Mouse (Mus musculus): ENCODE measurements around the gene Cdadc1.
"Not testable (repeated sequence)": the region's sequence is repeated elsewhere in the genome, so short reads cannot be mapped to it uniquely, and the experiment has no call there.

The Cdadc1 gene

DNA sequence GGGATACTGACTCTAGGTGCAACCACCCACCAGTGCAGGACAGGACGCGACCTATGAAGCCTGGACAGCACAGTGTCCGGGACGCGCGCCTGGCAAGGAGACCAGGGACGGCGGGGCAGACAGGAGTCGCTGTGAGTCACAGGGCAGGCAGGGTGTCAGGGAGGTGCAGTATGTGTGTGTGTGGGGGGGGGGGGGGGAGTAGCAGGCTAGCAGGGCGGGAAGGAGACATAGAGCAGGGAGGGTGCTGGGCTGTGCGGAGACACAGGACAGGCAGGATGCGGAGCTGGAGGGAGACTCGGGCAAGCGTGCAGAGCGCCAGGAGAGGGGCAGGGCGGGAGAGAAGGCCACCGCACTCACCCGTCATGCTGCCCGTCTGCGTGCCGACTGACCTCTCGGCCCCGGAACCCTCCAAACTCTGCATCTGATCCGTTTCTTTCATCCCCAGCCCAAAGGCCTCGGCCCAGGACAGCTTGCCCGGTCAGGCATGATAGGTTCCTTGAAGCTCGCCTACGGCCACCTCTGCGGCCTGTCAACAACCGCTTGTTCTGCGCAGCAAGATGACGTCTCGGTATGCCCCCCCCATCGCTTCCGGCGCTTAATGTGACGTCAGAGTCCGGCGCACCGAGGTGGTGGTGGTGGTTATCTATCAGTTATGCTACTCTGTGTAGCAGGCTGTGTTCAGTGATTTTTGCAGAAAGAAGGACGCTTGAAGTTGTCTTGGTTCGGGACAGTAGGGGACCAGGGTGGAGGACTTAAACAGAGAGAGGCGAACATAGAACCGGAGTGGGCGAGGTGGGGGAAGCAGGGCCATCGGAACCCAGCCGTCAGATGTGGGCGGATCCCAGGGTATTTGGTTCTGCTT, at the start of gene Cdadc1:
Cdadc1 (minus strand) TSS at position 562 of the 862 bp plus-strand sequence.
- peak; percentile 94 to 98 for DNase-seq (ENCODE audit: low spot score in 2 of 2)

DNA sequence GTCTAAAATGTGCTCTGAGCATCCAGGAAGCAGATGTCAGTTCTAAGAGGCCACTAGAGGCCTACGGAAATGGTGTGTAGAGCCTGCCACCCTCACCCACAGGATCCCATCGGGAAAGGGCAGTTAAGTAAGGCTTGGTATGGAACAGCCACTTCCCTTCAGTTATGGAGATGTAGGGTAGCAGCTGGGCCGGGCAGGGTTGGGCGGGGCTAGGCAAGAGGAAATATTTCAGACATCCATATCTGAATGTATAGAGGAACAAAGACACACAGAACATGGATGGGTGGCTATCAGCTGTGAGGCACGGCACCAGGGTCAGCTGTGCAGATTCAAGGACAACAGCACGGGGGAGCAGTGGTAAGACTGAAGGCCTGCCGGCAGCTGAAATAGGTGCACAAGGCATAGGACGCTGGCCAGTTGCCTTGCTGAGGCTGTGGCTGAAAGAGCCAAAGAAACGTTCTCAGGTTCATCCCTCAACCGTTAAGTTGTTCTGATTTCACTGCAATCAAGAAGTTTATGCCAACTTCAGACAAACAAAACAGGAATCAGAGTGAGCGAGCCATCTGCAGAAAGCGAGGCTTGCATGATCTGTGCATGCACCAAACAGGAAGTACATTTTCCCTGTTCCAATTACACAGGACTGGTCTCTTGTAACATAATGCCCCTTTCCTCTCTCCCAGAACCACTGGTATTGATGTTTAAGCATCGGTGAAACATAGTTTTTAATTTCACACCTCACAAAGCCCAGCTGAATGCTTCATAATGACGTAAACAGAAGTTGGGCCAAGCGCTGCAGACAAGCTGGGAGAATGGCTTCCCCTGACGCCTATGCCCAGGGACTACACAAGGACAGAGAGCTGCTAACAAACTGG, 49.3 kb upstream of the Cdadc1 start:
- DNase-seq (ENCODE audit: low spot score in 2 of 2): no peak

- no peak for DNase-seq (ENCODE audit: low spot score in 2 of 2)
Measured at GRCm38 (mm10) chr14:59644896-59645295, 47.1 kb upstream of the Cdadc1 start.

DNA sequence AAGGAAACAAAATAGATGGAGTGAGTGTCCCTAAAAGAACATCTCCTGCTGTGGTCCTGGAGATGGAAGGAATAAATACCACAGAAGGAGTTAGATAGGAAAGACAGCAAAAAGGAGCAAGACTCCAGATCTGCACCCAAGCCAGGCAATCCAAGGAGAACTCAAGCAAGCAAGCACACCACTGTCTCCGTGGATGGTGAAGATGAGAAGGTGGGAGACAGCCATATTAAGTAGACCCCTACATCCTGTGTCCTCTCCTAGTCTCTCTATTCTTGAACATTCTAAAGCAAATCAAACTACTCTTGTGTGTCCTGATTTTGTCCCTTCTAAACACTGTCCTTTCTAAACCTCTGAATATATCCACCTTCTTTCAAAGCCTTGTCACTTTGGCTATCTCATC, 46.4 kb upstream of the Cdadc1 start:
- no peak for DNase-seq (ENCODE audit: low spot score in 2 of 2)

DNA sequence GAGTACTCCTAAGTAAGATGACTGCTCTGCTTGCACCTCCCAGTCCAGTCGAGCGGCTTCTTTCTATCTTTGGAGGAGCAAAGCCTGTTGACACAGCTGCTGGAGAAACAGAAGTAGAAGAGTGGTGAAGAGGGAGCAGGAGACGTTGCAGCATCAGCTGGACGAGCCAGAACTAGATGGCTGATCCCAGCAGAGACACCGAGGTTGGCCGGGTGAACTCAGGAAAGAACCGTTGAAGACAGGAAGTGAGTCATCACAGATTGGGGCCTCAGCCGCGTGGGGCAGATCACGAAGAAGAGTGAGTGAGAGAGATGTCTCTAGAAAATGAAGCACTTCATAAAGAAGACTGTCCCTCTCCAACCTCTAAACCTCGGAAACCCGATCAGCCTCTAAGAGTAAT, 45.8 kb upstream of the Cdadc1 start:
- DNase-seq (ENCODE audit: low spot score in 2 of 2): no peak

DNA sequence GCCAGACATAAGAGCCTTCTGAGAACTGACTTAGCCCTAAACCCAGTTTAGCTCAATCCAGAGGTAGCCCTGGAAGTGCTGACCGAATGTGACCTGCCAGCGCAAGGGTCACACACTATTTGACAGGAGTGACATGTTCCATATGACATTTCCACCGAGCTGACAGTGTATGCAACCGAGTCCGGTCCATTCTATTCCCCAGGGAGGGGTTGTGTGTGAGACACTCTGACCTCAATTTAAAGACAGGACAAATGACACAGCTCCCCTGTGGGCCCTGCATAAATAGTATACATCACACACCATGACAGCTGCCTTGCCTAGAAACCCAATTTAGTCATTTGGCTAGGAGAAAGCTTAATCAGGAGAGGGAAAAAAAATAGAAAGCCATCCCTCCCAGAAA, 44.1 kb upstream of the Cdadc1 start:
- DNase-seq (ENCODE audit: low spot score in 2 of 2): no peak

- DNase-seq (ENCODE audit: low spot score in 2 of 2): no peak
Measured at GRCm38 (mm10) chr14:59638906-59639703, 41.3 kb upstream of the Cdadc1 start.

GRCm38 (mm10) chr14:59633988-59634387, 36.2 kb upstream of the Cdadc1 start:
- no peak for DNase-seq (ENCODE audit: low spot score in 2 of 2)

DNA sequence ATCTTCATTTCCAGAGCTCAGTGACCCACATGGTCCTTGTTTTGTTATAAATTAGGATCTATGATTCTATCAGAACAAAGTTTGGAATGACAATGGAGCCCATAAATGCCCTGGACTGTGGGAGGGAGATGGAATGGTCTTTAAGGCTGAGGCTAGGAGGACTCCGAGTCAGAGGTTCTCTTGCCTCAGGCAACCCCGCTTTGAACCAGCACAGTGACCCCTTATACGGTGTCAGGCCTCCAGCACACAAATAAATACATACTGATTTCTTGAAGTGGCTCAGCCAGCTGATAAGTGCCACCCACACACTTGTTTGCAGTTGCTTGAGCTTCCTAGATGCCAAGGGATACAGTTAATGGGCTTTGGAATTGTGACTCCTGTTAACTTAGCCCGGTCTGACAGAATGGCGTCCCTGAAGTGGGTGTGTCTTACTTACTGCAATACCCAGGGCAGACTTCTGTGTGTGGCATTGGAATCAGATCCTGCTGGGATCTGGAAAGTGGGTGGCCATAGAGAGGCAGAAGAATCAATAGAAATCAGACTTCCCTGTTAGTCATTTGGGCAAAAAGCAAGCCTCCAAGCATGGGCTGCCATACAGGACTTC, 35.6 kb upstream of the Cdadc1 start:
- DNase-seq (ENCODE audit: low spot score in 2 of 2): no peak

GRCm38 (mm10) chr14:59632067-59632466, 34.3 kb upstream of the Cdadc1 start:
- no peak for DNase-seq (ENCODE audit: low spot score in 2 of 2)

DNA sequence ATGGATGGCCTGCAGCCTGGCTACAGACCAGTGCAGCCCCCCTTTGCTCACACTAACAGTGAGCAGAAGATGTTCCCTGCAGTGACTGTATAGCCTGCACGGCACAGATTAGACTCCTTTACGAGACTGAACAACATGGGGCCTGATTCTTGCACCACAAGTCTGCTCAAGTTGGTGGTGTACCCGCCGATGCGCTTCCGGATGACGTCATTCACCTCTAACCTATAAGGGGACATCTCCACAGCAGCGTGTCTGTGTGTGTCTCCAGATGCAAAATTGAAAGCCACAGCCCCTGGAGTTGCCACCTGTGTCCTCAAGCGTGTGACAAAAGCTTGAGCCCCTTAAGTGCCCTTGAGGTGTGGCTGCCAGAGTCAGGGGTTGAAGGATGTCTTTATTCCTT, 32.3 kb upstream of the Cdadc1 start:
- no peak for DNase-seq (ENCODE audit: low spot score in 2 of 2)

GRCm38 (mm10) chr14:59629308-59629707, 31.5 kb upstream of the Cdadc1 start:
- no peak for DNase-seq (ENCODE audit: low spot score in 2 of 2)

GRCm38 (mm10) chr14:59627823-59628222, 30.1 kb upstream of the Cdadc1 start:
- DNase-seq (ENCODE audit: low spot score in 2 of 2): no peak

DNA sequence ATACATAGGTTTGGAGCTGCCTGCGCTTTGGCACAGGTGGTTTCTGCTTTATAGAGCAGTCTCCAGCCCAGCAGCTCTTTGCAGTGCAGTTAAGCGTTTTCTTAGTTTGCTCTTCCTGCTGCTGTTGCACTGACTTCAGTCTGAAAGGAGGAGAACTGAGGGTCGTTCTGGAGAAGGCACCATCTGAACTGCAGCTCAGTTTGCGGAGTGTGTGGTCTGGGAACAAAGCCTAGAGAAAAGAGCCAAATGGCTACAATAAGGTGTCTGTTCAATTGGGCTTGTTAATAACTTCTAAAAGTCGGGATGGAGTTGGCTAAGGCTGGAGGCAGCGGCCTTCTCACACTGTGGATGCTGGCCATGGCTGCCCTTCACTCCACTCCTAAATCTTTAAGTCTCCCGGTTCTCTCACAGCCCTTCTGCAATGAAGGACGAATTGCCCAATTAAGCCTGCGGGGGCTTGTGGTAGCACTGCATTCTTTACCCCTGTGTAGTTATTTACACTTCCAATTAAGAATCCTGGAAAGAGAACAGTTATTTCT, 29.5 kb upstream of the Cdadc1 start:
- no peak for DNase-seq (ENCODE audit: low spot score in 2 of 2)

GRCm38 (mm10) chr14:59626711-59627110, 29.0 kb upstream of the Cdadc1 start:
- DNase-seq (ENCODE audit: low spot score in 2 of 2): no peak

DNA sequence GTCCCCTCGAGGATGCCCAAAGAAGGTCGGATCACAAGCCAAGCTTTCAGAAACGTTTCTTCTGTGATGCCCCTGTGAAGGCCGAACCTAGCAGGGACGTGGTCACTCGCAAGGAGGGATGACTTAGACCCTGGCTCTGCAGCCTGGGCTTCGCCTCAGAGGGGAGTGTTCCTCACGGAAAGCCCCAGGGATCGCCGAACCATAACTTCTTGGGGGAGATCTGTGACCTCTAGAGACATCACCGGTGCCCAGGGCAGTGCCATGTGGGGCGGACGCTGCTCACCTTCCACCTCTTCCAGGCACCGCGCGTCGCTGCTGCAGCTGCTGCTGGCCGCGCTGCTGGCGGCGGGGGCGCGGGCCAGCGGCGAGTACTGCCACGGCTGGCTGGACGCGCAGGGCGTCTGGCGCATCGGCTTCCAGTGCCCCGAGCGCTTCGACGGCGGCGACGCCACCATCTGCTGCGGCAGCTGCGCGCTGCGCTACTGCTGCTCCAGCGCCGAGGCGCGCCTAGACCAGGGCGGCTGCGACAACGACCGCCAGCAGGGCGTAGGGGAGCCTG, 28.1 kb upstream of the Cdadc1 start:
- DNase-seq (ENCODE audit: low spot score in 2 of 2): peak in 1 of 2 experiments; percentile 66

DNA sequence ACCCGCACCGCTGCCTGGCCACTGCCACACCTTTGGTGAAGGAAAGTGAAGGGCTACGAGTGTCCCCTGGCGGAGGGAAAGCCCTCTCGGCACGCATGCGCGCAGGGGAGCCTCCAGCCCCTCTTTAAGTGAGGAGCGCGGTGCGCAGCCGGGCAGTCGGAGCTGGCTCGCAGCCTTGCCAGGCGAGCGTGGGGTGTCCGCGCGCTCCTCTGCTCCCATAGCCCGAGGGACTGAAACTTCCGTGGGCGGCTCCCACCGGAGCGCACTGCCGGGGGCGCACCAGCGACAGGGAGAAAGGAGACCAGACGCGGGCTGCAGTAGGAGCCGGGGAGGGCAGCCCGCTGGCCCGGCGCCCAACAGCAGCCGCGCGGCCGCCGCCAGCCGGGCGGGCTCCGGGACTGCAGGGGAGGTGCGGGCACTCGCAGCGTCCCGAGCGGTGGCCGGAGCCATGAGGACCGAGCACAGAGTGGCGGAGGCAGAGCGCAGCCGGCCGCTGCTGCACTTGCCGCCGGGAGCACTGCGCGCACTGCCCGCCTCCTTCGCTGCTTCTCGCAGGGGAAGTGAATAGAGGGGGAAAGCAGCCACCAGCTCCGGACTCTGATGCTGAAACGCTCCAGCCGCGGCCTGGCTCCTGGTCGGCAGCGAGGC, 27.5 kb upstream of the Cdadc1 start, which contains the start of gene Shisa2:
Shisa2 (plus strand) TSS at position 151 of the 648 bp plus-strand sequence.
- peak; percentile 34 to 77 for DNase-seq (ENCODE audit: low spot score in 2 of 2)

- no peak for DNase-seq (ENCODE audit: low spot score in 2 of 2)
Measured at GRCm38 (mm10) chr14:59624326-59624885, 26.6 kb upstream of the Cdadc1 start.

- DNase-seq (ENCODE audit: low spot score in 2 of 2): no peak
Measured at GRCm38 (mm10) chr14:59616802-59617201, 19.0 kb upstream of the Cdadc1 start.

DNA sequence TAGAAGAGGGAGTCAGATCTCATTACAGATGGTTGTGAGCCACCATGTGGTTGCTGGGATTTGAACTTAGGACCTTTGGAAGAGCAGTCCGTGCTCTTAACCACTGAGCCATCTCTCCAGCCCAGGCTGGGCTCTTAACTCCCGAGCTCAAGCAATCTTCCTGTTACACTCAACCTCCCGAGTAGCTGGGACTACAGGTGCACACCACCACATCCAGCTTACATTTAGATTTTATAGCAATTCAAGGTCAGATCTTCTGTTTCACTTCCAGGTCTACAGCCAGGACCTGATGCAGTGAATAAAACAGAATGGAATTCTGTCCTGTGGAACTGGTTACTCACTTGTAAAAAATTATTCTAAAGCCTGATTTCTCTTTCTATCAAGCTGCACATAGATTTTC, 16.4 kb upstream of the Cdadc1 start:
- DNase-seq (ENCODE audit: low spot score in 2 of 2): not testable (repeated sequence)
